Mouse (Mus musculus) kidney, adult 9 months (tissue): Measurements from ENCODE around the gene Scn7a.

Source experiments
- DNase-seq: peaks from one replicate; pipeline ENCODE4 v3.0.0; 2022

Scn7a gene

GRCm38 (mm10) chr2:66784765-66785164 is at the start of gene Scn7a:
Scn7a (minus strand) TSS chr2:66784914.
- DNase-seq = no peak

- DNase-seq = no peak
Observed at GRCm38 (mm10) chr2:66827729-66828128, 43.0 kb upstream of the Scn7a start.

- peak; percentile 2 for DNase-seq
Observed at GRCm38 (mm10) chr2:66819862-66820559, 35.3 kb upstream of the Scn7a start.

GRCm38 (mm10) chr2:66799676-66800249 is 15.0 kb upstream of the Scn7a start:
- peak; percentile 39 for DNase-seq

- DNase-seq = no peak
Observed at GRCm38 (mm10) chr2:66797493-66797892, 12.8 kb upstream of the Scn7a start.

- no peak for DNase-seq
Observed at GRCm38 (mm10) chr2:66791629-66792028, 6.9 kb upstream of the Scn7a start.

- DNase-seq = peak; percentile 36
Observed at GRCm38 (mm10) chr2:66780884-66781283, 3.8 kb downstream of the Scn7a start.

- no peak for DNase-seq
Observed at GRCm38 (mm10) chr2:66767980-66768379, 16.7 kb downstream of the Scn7a start.

- DNase-seq = no peak
Observed at GRCm38 (mm10) chr2:66765170-66765569, 19.5 kb downstream of the Scn7a start.

- DNase-seq = peak; percentile 5
Observed at GRCm38 (mm10) chr2:66762905-66763304, 21.8 kb downstream of the Scn7a start.

GRCm38 (mm10) chr2:66728002-66728401 is 56.7 kb downstream of the Scn7a start:
- DNase-seq = no peak

- no peak for DNase-seq
Observed at GRCm38 (mm10) chr2:66727585-66727974, 57.1 kb downstream of the Scn7a start.

GRCm38 (mm10) chr2:66726878-66727584 is 57.7 kb downstream of the Scn7a start:
- DNase-seq = no peak

- no peak for DNase-seq
Observed at GRCm38 (mm10) chr2:66712071-66712470, 72.6 kb downstream of the Scn7a start.

- DNase-seq = no peak
Observed at GRCm38 (mm10) chr2:66692300-66692699, 92.4 kb downstream of the Scn7a start.

- no peak for DNase-seq
Observed at GRCm38 (mm10) chr2:66661988-66662387, 122.7 kb downstream of the Scn7a start.

- DNase-seq = no peak
Observed at GRCm38 (mm10) chr2:66656430-66656829, 128.3 kb downstream of the Scn7a start.

GRCm38 (mm10) chr2:66655431-66655830 is 129.3 kb downstream of the Scn7a start:
- no peak for DNase-seq

GRCm38 (mm10) chr2:66644384-66644783 is 140.3 kb downstream of the Scn7a start:
- peak; percentile 59 for DNase-seq

- DNase-seq = no peak
Observed at GRCm38 (mm10) chr2:66634580-66635359, 149.9 kb downstream of the Scn7a start, which contains the start of gene Scn9a. Scn9a (minus strand) TSS chr2:66634962.

- DNase-seq = no peak
Observed at GRCm38 (mm10) chr2:66632728-66633127, 152.0 kb downstream of the Scn7a start.
